Mouse (Mus musculus) midbrain, postnatal 0 days (tissue): Measurements from ENCODE around the gene Ngdn. TPM values are rescaled to one million over a fixed set of nuclear protein-coding genes. Genes with fewer than 3 reads are reported as not detected.
"Not testable (repeated sequence)": the region's sequence is repeated elsewhere in the genome, so short reads cannot be mapped to it uniquely, and the experiment has no call there.

Experiments
- ATAC-seq: fragments of 200-750 bp; cut with Nextera tagmentation; 2 replicates; pipeline ENCODE4 v1.8.0; 2017; ENCODE audit warnings: moderate number of reproducible peaks, mild to moderate bottlenecking, moderate TSS enrichment, moderate library complexity; ENCODE audit not compliant: low FRiP score
- DNase-seq: peaks from one replicate; pipeline ENCODE4 v3.0.0-alpha.2; 2015; ENCODE audit warnings: low spot score
- H3K27ac ChIP-seq: fragments of 300-500 bp; sonication (generic); 2 replicates; pipeline ENCODE4 v1.5.1; 2014; ENCODE audit warnings: low read depth, mild to moderate bottlenecking, low read length, mixed read lengths
- H3K27me3 ChIP-seq: fragments of 300-500 bp; sonication (generic); 2 replicates; pipeline ENCODE4 v1.6.1; 2014; ENCODE audit warnings: low read length, control low read depth, mixed read lengths; ENCODE audit not compliant: insufficient read depth
- H3K36me3 ChIP-seq: fragments of 300-500 bp; sonication (generic); 2 replicates; pipeline ENCODE4 v1.6.1; 2014; ENCODE audit warnings: low read length, control low read depth, mixed read lengths; ENCODE audit not compliant: insufficient read depth
- H3K4me1 ChIP-seq: fragments of 300-500 bp; sonication (generic); 2 replicates; pipeline ENCODE4 v1.6.1; 2014; ENCODE audit warnings: mild to moderate bottlenecking, control low read depth, antibody characterized with exemption, low read length, mixed read lengths; ENCODE audit not compliant: insufficient read depth
- H3K4me2 ChIP-seq: fragments of 300-500 bp; sonication (generic); 2 replicates; pipeline ENCODE4 v1.6.1; 2014; ENCODE audit warnings: low read depth, mild to moderate bottlenecking, low read length, mixed read lengths; ENCODE audit not compliant: poor library complexity, severe bottlenecking
- H3K4me3 ChIP-seq: fragments of 300-500 bp; sonication (generic); 2 replicates; pipeline ENCODE4 v1.5.1; 2014; ENCODE audit warnings: low read depth, mild to moderate bottlenecking, low read length, moderate library complexity
- H3K9ac ChIP-seq: fragments of 300-500 bp; sonication (generic); replicated peaks from 2 replicates; pipeline ENCODE4 v1.6.1; 2014; ENCODE audit warnings: mild to moderate bottlenecking, low read length, moderate library complexity, mixed read lengths; ENCODE audit not compliant: poor library complexity, severe bottlenecking
- H3K9me3 ChIP-seq: fragments of 300-500 bp; sonication (generic); 2 replicates; pipeline ENCODE4 v1.6.1; 2016; ENCODE audit warnings: low read length, control low read depth
- CTCF ChIP-seq: IDR thresholded peaks from 2 replicates; pipeline ENCODE4 v1.5.1; 2016; ENCODE audit warnings: antibody characterized with exemption, mild to moderate bottlenecking
- WGBS: fragments of 180-500 bp; shearing (Covaris S2); extraction: QIAGEN DNeasy Blood & Tissue Kit; methylation state at CpG from one replicate; pipeline ENCODE4 v1.1.7; 2014; 5-methylcytosine and 5-hydroxymethylcytosine counted together
- polyA plus RNA-seq: library from polyadenylated mRNA; unstranded; fragments of >200 nt; fragmentation: Nextera tagmentation; extraction: Ambion mirVana; gene quantifications from 2 replicates; pipeline ENCODE4 v1.2.1, GENCODE M21; 2015
- total RNA-seq: library from RNA; depleted of rRNA; stranded (reverse); fragments of >200 nt; gene quantifications from 2 replicates; pipeline ENCODE4 v1.2.3, GENCODE M21; 2014

The Ngdn gene
- total and polyA plus RNA-seq, 2 experiments from 2014 or later = 20.9 to 44.3 TPM

DNA sequence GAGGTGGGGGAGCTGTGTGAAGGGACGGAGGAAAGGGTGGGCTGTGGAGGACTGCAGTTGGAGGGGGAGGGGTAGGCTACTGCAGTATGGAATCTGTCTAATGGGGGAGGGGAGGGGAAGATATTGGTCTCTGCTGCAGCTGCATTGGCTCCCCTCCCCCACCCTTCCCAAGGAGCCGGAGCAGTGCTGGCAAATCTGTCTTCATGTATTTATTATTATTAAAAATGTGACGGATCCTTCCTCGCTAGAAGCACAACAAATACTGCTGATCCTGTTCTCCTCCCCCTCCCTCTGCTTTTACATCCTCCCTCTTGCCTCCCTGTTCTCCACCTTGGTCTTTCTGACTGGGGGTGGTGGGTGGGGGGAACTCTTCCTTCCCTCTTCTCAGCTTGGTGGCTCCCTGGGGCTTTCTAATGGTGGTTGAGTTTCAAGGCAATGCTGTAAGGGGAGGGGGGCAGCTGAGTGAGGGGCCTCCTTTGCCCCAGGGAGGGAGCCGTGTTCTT lies 13.1 kb downstream of the Ngdn start:
- H3K4me1 ChIP-seq = peaks cover 12% of the 10 kb centered on the region
- ATAC-seq = peak; percentile 78
- no peaks in the 10 kb centered on the region for H3K27me3 ChIP-seq
- TF ChIP-seq CTCF = no peak
- H3K9ac ChIP-seq = peak overlapping the region; percentile 54; the same call in 1 of the 2 replicates
- peak overlapping the region; percentile 86 for H3K27ac ChIP-seq
- DNase-seq = peak; percentile 65
- peaks cover 2% of the 10 kb centered on the region; the same call in 1 of the 2 replicates for H3K36me3 ChIP-seq
- H3K4me3 ChIP-seq = no peak overlapping the region; the same call in 1 of the 2 replicates
- WGBS = 9% methylated on average over 5 of the region's 5 CpGs
- peak overlapping the region; percentile 34 for H3K4me2 ChIP-seq
- no peaks in the 10 kb centered on the region for H3K9me3 ChIP-seq

- no peaks in the 10 kb centered on the region for H3K27me3 ChIP-seq
- peaks cover 12% of the 10 kb centered on the region for H3K4me1 ChIP-seq
- ATAC-seq (peak; percentile 56), DNase-seq (peak; percentile 76)
- peak overlapping the region; percentile 86 for H3K27ac ChIP-seq
- H3K9me3 ChIP-seq = no peaks in the 10 kb centered on the region
- WGBS = 5% methylated on average over 11 of the region's 11 CpGs
- no peak overlapping the region; the same call in 1 of the 2 replicates for H3K4me3 ChIP-seq
- H3K4me2 ChIP-seq = no peak overlapping the region
- no peak overlapping the region for H3K9ac ChIP-seq
- TF ChIP-seq CTCF = peak; percentile 68
- H3K36me3 ChIP-seq = peaks cover 2% of the 10 kb centered on the region; the same call in 1 of the 2 replicates
These were observed 13.9 kb downstream of the Ngdn start for GRCm38 (mm10) chr14:55029034-55029698.

GRCm38 (mm10) chr14:55032695-55033225 lies 17.5 kb downstream of the Ngdn start:
- Histone ChIP-seq H3K27ac (no peak overlapping the region), H3K4me1 (peaks cover 12% of the 10 kb centered on the region), H3K36me3 (no peaks in the 10 kb centered on the region), H3K27me3 (no peaks in the 10 kb centered on the region), H3K4me3 (no peak overlapping the region), H3K4me2 (peak overlapping the region; percentile 36), H3K9ac (no peak overlapping the region), H3K9me3 (no peaks in the 10 kb centered on the region)
- ATAC-seq (no peak), DNase-seq (peak; percentile 10)
- WGBS = 15% methylated on average over 19 of the region's 19 CpGs
- TF ChIP-seq CTCF = no peak

- H3K27ac ChIP-seq, H3K9ac ChIP-seq, DNase-seq, H3K9me3 ChIP-seq, H3K27me3 ChIP-seq, H3K4me2 ChIP-seq, ATAC-seq, H3K4me1 ChIP-seq, H3K36me3 ChIP-seq, H3K4me3 ChIP-seq: not testable (repeated sequence)
- 80% methylated on average over 1 of the region's 2 CpGs for whole genome bisulfite sequencing
These were observed 28.4 kb downstream of the Ngdn start for GRCm38 (mm10) chr14:55043694-55044093.

- H3K9ac ChIP-seq = no peak overlapping the region
- 86% methylated on average over 2 of the region's 2 CpGs for WGBS
- H3K4me3 ChIP-seq = no peak overlapping the region
- no peak for TF ChIP-seq CTCF
- no peaks in the 10 kb centered on the region for H3K4me1 ChIP-seq
- H3K27me3 ChIP-seq = no peaks in the 10 kb centered on the region
- no peak overlapping the region for H3K4me2 ChIP-seq
- no peak for ATAC-seq
- H3K27ac ChIP-seq = no peak overlapping the region
- no peaks in the 10 kb centered on the region for H3K9me3 ChIP-seq
- DNase-seq = no peak
- H3K36me3 ChIP-seq = no peaks in the 10 kb centered on the region
These were observed 32.8 kb downstream of the Ngdn start for GRCm38 (mm10) chr14:55047971-55048531.

DNA sequence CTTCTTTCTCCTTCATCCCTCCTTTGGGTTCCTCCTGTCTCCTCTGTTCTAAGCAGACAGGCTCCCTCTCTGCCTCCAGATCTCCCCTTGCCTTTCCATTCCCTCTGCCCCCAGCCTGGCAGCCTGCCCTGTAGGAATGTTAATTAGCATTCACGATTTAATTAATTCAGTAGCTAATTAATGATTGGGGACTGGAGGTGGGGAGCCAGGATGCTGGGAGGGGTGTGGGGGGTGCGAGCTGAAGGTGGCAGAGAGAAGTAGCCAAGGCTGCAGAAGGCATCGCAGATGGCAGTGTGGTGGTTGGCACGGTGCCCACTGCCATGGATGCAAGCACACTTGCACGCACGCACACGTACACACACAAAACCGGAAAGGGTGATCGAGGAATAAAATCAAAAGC lies 37.2 kb downstream of the Ngdn start:
- 32% methylated on average over 9 of the region's 9 CpGs for WGBS
- H3K4me3 ChIP-seq = no peak overlapping the region
- TF ChIP-seq CTCF = no peak

More for the DNA sequence above, 37.2 kb downstream of the Ngdn start:
- peak; percentile 95 for DNase-seq
- H3K9me3 ChIP-seq = no peaks in the 10 kb centered on the region
- no peaks in the 10 kb centered on the region for H3K27me3 ChIP-seq
- H3K4me2 ChIP-seq = peak overlapping the region; percentile 48
- H3K4me1 ChIP-seq = 0 out of 2 replicates have a peak, but pooled peaks cover 3% of the 10 kb centered on the region
- H3K9ac ChIP-seq = no peak overlapping the region
- H3K27ac ChIP-seq = peak overlapping the region; percentile 44
- no peak for ATAC-seq
- no peaks in the 10 kb centered on the region for H3K36me3 ChIP-seq
